Mouse (Mus musculus): ENCODE data around the gene Atp7a. TPM values are rescaled to one million over a fixed set of nuclear protein-coding genes. Genes with fewer than 3 reads are reported as not detected.

The Atp7a gene
- polyA plus RNA-seq, 1 experiment from 2014 or later = 26.3 TPM

- no peak overlapping the region for H3K27ac ChIP-seq
- WGBS = 70% methylated on average over 2 of the region's 2 CpGs
- H3K9me3 ChIP-seq = no peaks in the 10 kb centered on the region
- H3K4me1 ChIP-seq = no peaks in the 10 kb centered on the region
- ATAC-seq (ENCODE audit: borderline replicate concordance, extremely low read depth, low FRiP score, low TSS enrichment) = no peak
- H3K27me3 ChIP-seq = no peaks in the 10 kb centered on the region
- H3K36me3 ChIP-seq = 0 out of 2 replicates have a peak, but pooled peaks cover 6% of the 10 kb centered on the region
- no peak overlapping the region for H3K9ac ChIP-seq
- no peak overlapping the region for H3K4me3 ChIP-seq
- no peak overlapping the region for H3K4me2 ChIP-seq
These were observed 58.5 kb downstream of the Atp7a start for GRCm38 (mm10) chrX:106085564-106085963.

GRCm38 (mm10) chrX:106092939-106093338 is 65.9 kb downstream of the Atp7a start:
- Histone ChIP-seq H3K36me3 (no peaks in the 10 kb centered on the region), H3K9ac (no peak overlapping the region), H3K27me3 (no peaks in the 10 kb centered on the region), H3K4me1 (no peaks in the 10 kb centered on the region), H3K27ac (no peak overlapping the region), H3K4me2 (no peak overlapping the region), H3K4me3 (no peak overlapping the region), H3K9me3 (no peaks in the 10 kb centered on the region)
- ATAC-seq (ENCODE audit: borderline replicate concordance, extremely low read depth, low FRiP score, low TSS enrichment) = no peak
- WGBS = 54% methylated on average over 5 of the region's 5 CpGs

- H3K27ac ChIP-seq = no peak overlapping the region
- no peaks in the 10 kb centered on the region for H3K4me1 ChIP-seq
- H3K9me3 ChIP-seq = no peaks in the 10 kb centered on the region
- peaks cover 8% of the 10 kb centered on the region for H3K36me3 ChIP-seq
- H3K27me3 ChIP-seq = no peaks in the 10 kb centered on the region
- ATAC-seq (ENCODE audit: borderline replicate concordance, extremely low read depth, low FRiP score, low TSS enrichment) = no peak
- no peak overlapping the region for H3K4me2 ChIP-seq
- no peak overlapping the region for H3K9ac ChIP-seq
- no peak overlapping the region for H3K4me3 ChIP-seq
- WGBS = 38% methylated on average over 2 of the region's 2 CpGs
These were observed 78.4 kb downstream of the Atp7a start for GRCm38 (mm10) chrX:106105464-106105863.

- H3K4me3 ChIP-seq = no peak overlapping the region
- no peak overlapping the region for H3K4me2 ChIP-seq
- H3K36me3 ChIP-seq = peaks cover 4% of the 10 kb centered on the region; the same call in 1 of the 2 replicates
- H3K9ac ChIP-seq = no peak overlapping the region
- ATAC-seq (ENCODE audit: borderline replicate concordance, extremely low read depth, low FRiP score, low TSS enrichment) = no peak
- 79% methylated on average over 4 of the region's 4 CpGs for WGBS
- H3K27ac ChIP-seq = no peak overlapping the region
- H3K27me3 ChIP-seq = no peaks in the 10 kb centered on the region
- H3K9me3 ChIP-seq = no peaks in the 10 kb centered on the region
- H3K4me1 ChIP-seq = no peaks in the 10 kb centered on the region
These were observed 86.8 kb downstream of the Atp7a start for GRCm38 (mm10) chrX:106113881-106114280.

- no peak for ATAC-seq (ENCODE audit: borderline replicate concordance, extremely low read depth, low FRiP score, low TSS enrichment)
- Histone ChIP-seq H3K9ac (no peak overlapping the region), H3K27me3 (no peaks in the 10 kb centered on the region), H3K9me3 (no peaks in the 10 kb centered on the region), H3K4me2 (no peak overlapping the region), H3K4me1 (no peaks in the 10 kb centered on the region), H3K4me3 (no peak overlapping the region), H3K27ac (no peak overlapping the region), H3K36me3 (peaks cover 4% of the 10 kb centered on the region; the same call in 1 of the 2 replicates)
- WGBS = 72% methylated on average over 1 of the region's 1 CpGs
These were observed 87.6 kb downstream of the Atp7a start for GRCm38 (mm10) chrX:106114674-106115073.

- no peak for ATAC-seq (ENCODE audit: borderline replicate concordance, extremely low read depth, low FRiP score, low TSS enrichment)
- Histone ChIP-seq H3K27me3 (no peaks in the 10 kb centered on the region), H3K27ac (no peak overlapping the region), H3K9ac (no peak overlapping the region), H3K4me2 (no peak overlapping the region), H3K4me3 (no peak overlapping the region), H3K36me3 (peaks cover 6% of the 10 kb centered on the region; the same call in 1 of the 2 replicates), H3K4me1 (no peaks in the 10 kb centered on the region), H3K9me3 (no peaks in the 10 kb centered on the region)
- 75% methylated on average over 2 of the region's 2 CpGs for WGBS
These were observed 95.7 kb downstream of the Atp7a start for GRCm38 (mm10) chrX:106122823-106123222.

- Histone ChIP-seq H3K9me3 (no peaks in the 10 kb centered on the region), H3K4me1 (no peaks in the 10 kb centered on the region), H3K36me3 (0 out of 2 replicates have a peak, but pooled peaks cover 3% of the 10 kb centered on the region), H3K27ac (no peak overlapping the region), H3K9ac (no peak overlapping the region), H3K4me2 (no peak overlapping the region), H3K27me3 (no peaks in the 10 kb centered on the region), H3K4me3 (no peak overlapping the region)
- 63% methylated on average over 6 of the region's 6 CpGs for WGBS
- no peak for ATAC-seq (ENCODE audit: borderline replicate concordance, extremely low read depth, low FRiP score, low TSS enrichment)
These were observed 101.2 kb downstream of the Atp7a start for GRCm38 (mm10) chrX:106128283-106128682.

GRCm38 (mm10) chrX:106129877-106130276 is 102.8 kb downstream of the Atp7a start:
- H3K36me3 ChIP-seq = no peaks in the 10 kb centered on the region
- H3K27ac ChIP-seq = no peak overlapping the region
- ATAC-seq (ENCODE audit: borderline replicate concordance, extremely low read depth, low FRiP score, low TSS enrichment) = no peak
- H3K4me3 ChIP-seq = no peak overlapping the region
- no peak overlapping the region for H3K4me2 ChIP-seq
- no peaks in the 10 kb centered on the region for H3K9me3 ChIP-seq
- H3K9ac ChIP-seq = no peak overlapping the region
- no peaks in the 10 kb centered on the region for H3K4me1 ChIP-seq
- no peaks in the 10 kb centered on the region for H3K27me3 ChIP-seq
- WGBS = 87% methylated on average over 4 of the region's 4 CpGs

GRCm38 (mm10) chrX:106134916-106135315 is 107.8 kb downstream of the Atp7a start:
- H3K4me3 ChIP-seq = no peak overlapping the region
- H3K27me3 ChIP-seq = no peaks in the 10 kb centered on the region
- H3K27ac ChIP-seq = no peak overlapping the region
- no peak for ATAC-seq (ENCODE audit: borderline replicate concordance, extremely low read depth, low FRiP score, low TSS enrichment)
- no peaks in the 10 kb centered on the region for H3K36me3 ChIP-seq
- no peaks in the 10 kb centered on the region for H3K4me1 ChIP-seq
- no peak overlapping the region for H3K9ac ChIP-seq
- WGBS = 70% methylated on average over 3 of the region's 3 CpGs
- H3K4me2 ChIP-seq = no peak overlapping the region
- H3K9me3 ChIP-seq = no peaks in the 10 kb centered on the region

- Histone ChIP-seq H3K4me3 (no peak overlapping the region), H3K36me3 (no peaks in the 10 kb centered on the region), H3K27ac (no peak overlapping the region), H3K4me2 (no peak overlapping the region), H3K4me1 (no peaks in the 10 kb centered on the region), H3K9me3 (no peaks in the 10 kb centered on the region), H3K27me3 (no peaks in the 10 kb centered on the region), H3K9ac (no peak overlapping the region)
- ATAC-seq (ENCODE audit: borderline replicate concordance, extremely low read depth, low FRiP score, low TSS enrichment) = no peak
- 79% methylated on average over 4 of the region's 4 CpGs for WGBS
These were observed 108.4 kb downstream of the Atp7a start for GRCm38 (mm10) chrX:106135484-106135883.

- H3K27me3 ChIP-seq = no peaks in the 10 kb centered on the region
These were observed 109.0 kb downstream of the Atp7a start for GRCm38 (mm10) chrX:106135916-106136575.

GRCm38 (mm10) chrX:106139309-106140070 is 112.4 kb downstream of the Atp7a start:
- WGBS = 72% methylated on average over 13 of the region's 13 CpGs
- Histone ChIP-seq H3K9me3 (no peaks in the 10 kb centered on the region), H3K4me1 (no peaks in the 10 kb centered on the region), H3K4me3 (no peak overlapping the region), H3K27me3 (no peaks in the 10 kb centered on the region), H3K4me2 (no peak overlapping the region), H3K9ac (no peak overlapping the region), H3K27ac (no peak overlapping the region), H3K36me3 (no peaks in the 10 kb centered on the region)
- ATAC-seq (ENCODE audit: borderline replicate concordance, extremely low read depth, low FRiP score, low TSS enrichment) = no peak

More at GRCm38 (mm10) chrX:106135916-106136575, 109.0 kb downstream of the Atp7a start:
- no peak overlapping the region for H3K9ac ChIP-seq
- 39% methylated on average over 12 of the region's 12 CpGs for WGBS
- H3K27ac ChIP-seq = no peak overlapping the region
- no peak overlapping the region for H3K4me3 ChIP-seq
- no peak for ATAC-seq (ENCODE audit: borderline replicate concordance, extremely low read depth, low FRiP score, low TSS enrichment)
- no peak overlapping the region for H3K4me2 ChIP-seq
- no peaks in the 10 kb centered on the region for H3K4me1 ChIP-seq
- H3K36me3 ChIP-seq = no peaks in the 10 kb centered on the region
- H3K9me3 ChIP-seq = no peaks in the 10 kb centered on the region

Data from lung, embryonic 15.5 days (tissue).